Mouse (Mus musculus) intestine, embryonic 14.5 days (tissue): Measurements from ENCODE around the gene Usb1. TPM values are rescaled to one million over a fixed set of nuclear protein-coding genes. Genes with fewer than 3 reads are reported as not detected.

Experiments
- polyA plus RNA-seq: library from polyadenylated mRNA; unstranded; fragments of >200 nt; fragmentation: Nextera tagmentation; extraction: Ambion mirVana; gene quantifications from 2 replicates; pipeline ENCODE4 v1.2.1, GENCODE M21; 2014

Usb1 gene
- polyA plus RNA-seq, 1 experiment from 2014 or later, result 39.0 TPM

Other genes starting within 250 kb of the Usb1 start
- 11.6 and 21.6 TPM in 2 replicates for gene Kifc3, start 129.5 kb upstream of the Usb1 start, polyA plus RNA-seq
- 0.30 and 0.81 TPM in 2 replicates for gene Cngb1, start 25.7 kb upstream of the Usb1 start, polyA plus RNA-seq
- gene Tepp, start 21.7 kb upstream of the Usb1 start, polyA plus RNA-seq, result not detected in 2 replicates
- gene Zfp319, start 334 bp upstream of the Usb1 start, polyA plus RNA-seq, result 7.7 and 8.2 TPM in 2 replicates
- gene Mmp15, start 20.0 kb downstream of the Usb1 start, polyA plus RNA-seq, result 21.4 and 22.2 TPM in 2 replicates
- gene Cfap20, start 102.6 kb downstream of the Usb1 start, polyA plus RNA-seq, result 157 and 159 TPM in 2 replicates
- gene Csnk2a2, start 157.8 kb downstream of the Usb1 start, polyA plus RNA-seq, result 17.5 and 20.7 TPM in 2 replicates
- 0.27 TPM in 1 of 2 replicates, not detected in the other for gene Ccdc113, start 201.8 kb downstream of the Usb1 start, polyA plus RNA-seq
- not detected in 2 replicates for gene Prss54, start 244.1 kb downstream of the Usb1 start, polyA plus RNA-seq